Mouse (Mus musculus) liver, embryonic 11.5 days (tissue): ENCODE results near the gene Tmeff2. TPM values are rescaled to one million over a fixed set of nuclear protein-coding genes. Genes with fewer than 3 reads are reported as not detected.

ENCODE experiments used
- ATAC-seq: fragments of 200-750 bp; cut with Nextera tagmentation; replicated peaks from 2 replicates; pipeline ENCODE4 v1.8.0; 2017; ENCODE audit warnings: moderate number of reproducible peaks, mild to moderate bottlenecking, moderate TSS enrichment, moderate library complexity; ENCODE audit not compliant: low FRiP score
- DNase-seq: peaks from one replicate; pipeline ENCODE4 v3.0.0-alpha.2; 2017; ENCODE audit warnings: low spot score
- H3K27ac ChIP-seq: fragments of 300-500 bp; sonication (generic); 2 replicates; pipeline ENCODE4 v1.5.1; 2014; ENCODE audit warnings: mild to moderate bottlenecking, low read depth, low read length, control low read depth
- H3K27me3 ChIP-seq: fragments of 300-500 bp; sonication (generic); replicated peaks from 2 replicates; pipeline ENCODE4 v1.6.1; 2014; ENCODE audit warnings: low read length, mixed read lengths; ENCODE audit not compliant: control insufficient read depth, insufficient read depth
- H3K36me3 ChIP-seq: fragments of 300-500 bp; sonication (generic); 2 replicates; pipeline ENCODE4 v1.6.1; 2014; ENCODE audit warnings: mild to moderate bottlenecking, low read length, moderate library complexity, mixed read lengths; ENCODE audit not compliant: control insufficient read depth, insufficient read depth
- H3K4me1 ChIP-seq: fragments of 300-500 bp; sonication (generic); replicated peaks from 2 replicates; pipeline ENCODE4 v1.6.1; 2014; ENCODE audit warnings: low read length, mixed read lengths; ENCODE audit not compliant: control insufficient read depth, insufficient read depth
- H3K4me2 ChIP-seq: fragments of 300-500 bp; sonication (generic); 2 replicates; pipeline ENCODE4 v1.6.1; 2014; ENCODE audit warnings: mild to moderate bottlenecking, control low read depth, moderate library complexity
- H3K4me3 ChIP-seq: fragments of 300-500 bp; sonication (generic); 2 replicates; pipeline ENCODE4 v1.5.1; 2014; ENCODE audit warnings: low read depth, low read length, control low read depth
- H3K9ac ChIP-seq: fragments of 300-500 bp; sonication (generic); 2 replicates; pipeline ENCODE4 v1.6.1; 2014; ENCODE audit warnings: low read depth, low read length, control low read depth
- H3K9me3 ChIP-seq: fragments of 300-500 bp; sonication (generic); 2 replicates; pipeline ENCODE4 v1.6.1; 2016; ENCODE audit warnings: low read length, inconsistent platforms, mixed read lengths; ENCODE audit not compliant: control insufficient read depth
- WGBS: fragments of 180-500 bp; shearing (Covaris S2); extraction: QIAGEN DNeasy Blood & Tissue Kit; methylation state at CpG from one replicate; pipeline ENCODE4 v1.1.7; 2014; 5-methylcytosine and 5-hydroxymethylcytosine counted together
- polyA plus RNA-seq: library from polyadenylated mRNA; unstranded; fragments of >200 nt; fragmentation: Nextera tagmentation; extraction: Ambion mirVana; gene quantifications from 2 replicates; pipeline ENCODE4 v1.2.1, GENCODE M21; 2014

The Tmeff2 gene
- polyA plus RNA-seq, 1 experiment from 2014 or later: 1.1 TPM

GRCm38 (mm10) chr1:50928776-50929175, 28.3 kb downstream of the Tmeff2 start:
- no peak overlapping the region for H3K4me3 ChIP-seq
- no peak for ATAC-seq

GRCm38 (mm10) chr1:50935076-50935475, 34.6 kb downstream of the Tmeff2 start:
- H3K4me3 ChIP-seq: no peak overlapping the region
- DNase-seq (no peak), ATAC-seq (no peak)
- no peaks in the 10 kb centered on the region for H3K36me3 ChIP-seq
- 46% methylated on average over 2 of the region's 2 CpGs for WGBS
- H3K4me2 ChIP-seq: no peak overlapping the region
- H3K9ac ChIP-seq: no peak overlapping the region
- H3K9me3 ChIP-seq: no peaks in the 10 kb centered on the region
- no peaks in the 10 kb centered on the region for H3K4me1 ChIP-seq
- H3K27me3 ChIP-seq: no peaks in the 10 kb centered on the region
- no peak overlapping the region for H3K27ac ChIP-seq

More at GRCm38 (mm10) chr1:50928776-50929175, 28.3 kb downstream of the Tmeff2 start:
- no peak overlapping the region for H3K27ac ChIP-seq
- H3K9ac ChIP-seq: no peak overlapping the region
- 32% methylated on average over 2 of the region's 3 CpGs for WGBS
- no peaks in the 10 kb centered on the region for H3K9me3 ChIP-seq
- H3K36me3 ChIP-seq: no peaks in the 10 kb centered on the region
- DNase-seq: no peak
- H3K4me2 ChIP-seq: no peak overlapping the region
- H3K4me1 ChIP-seq: no peaks in the 10 kb centered on the region
- peaks cover 40% of the 10 kb centered on the region for H3K27me3 ChIP-seq

GRCm38 (mm10) chr1:50935484-50935883, 35.0 kb downstream of the Tmeff2 start:
- Histone ChIP-seq H3K9ac (no peak overlapping the region), H3K27ac (no peak overlapping the region), H3K36me3 (no peaks in the 10 kb centered on the region), H3K4me1 (no peaks in the 10 kb centered on the region), H3K27me3 (no peaks in the 10 kb centered on the region), H3K4me3 (no peak overlapping the region), H3K9me3 (no peaks in the 10 kb centered on the region), H3K4me2 (no peak overlapping the region)
- WGBS: 41% methylated on average over 2 of the region's 2 CpGs
- no peak for DNase-seq
- ATAC-seq: no peak

- 82% methylated on average over 7 of the region's 7 CpGs for WGBS
- Histone ChIP-seq H3K27me3 (no peaks in the 10 kb centered on the region), H3K4me3 (no peak overlapping the region), H3K27ac (no peak overlapping the region), H3K4me2 (no peak overlapping the region), H3K4me1 (no peaks in the 10 kb centered on the region), H3K9me3 (no peaks in the 10 kb centered on the region), H3K36me3 (no peaks in the 10 kb centered on the region), H3K9ac (no peak overlapping the region)
- ATAC-seq (no peak), DNase-seq (no peak)
Measured at GRCm38 (mm10) chr1:50940131-50941039, 39.9 kb downstream of the Tmeff2 start.

GRCm38 (mm10) chr1:50948575-50948974, 48.1 kb downstream of the Tmeff2 start:
- WGBS: 74% methylated on average over 1 of the region's 1 CpGs
- no peak for ATAC-seq
- Histone ChIP-seq H3K4me3 (no peak overlapping the region), H3K36me3 (no peaks in the 10 kb centered on the region), H3K4me2 (no peak overlapping the region), H3K9ac (no peak overlapping the region), H3K9me3 (no peaks in the 10 kb centered on the region), H3K27me3 (no peaks in the 10 kb centered on the region), H3K4me1 (no peaks in the 10 kb centered on the region), H3K27ac (no peak overlapping the region)
- DNase-seq: no peak

GRCm38 (mm10) chr1:50958844-50959243, 58.4 kb downstream of the Tmeff2 start:
- H3K9me3 ChIP-seq: no peaks in the 10 kb centered on the region
- no peak overlapping the region for H3K9ac ChIP-seq
- H3K27me3 ChIP-seq: no peaks in the 10 kb centered on the region
- H3K36me3 ChIP-seq: no peaks in the 10 kb centered on the region
- H3K4me2 ChIP-seq: no peak overlapping the region
- no peak overlapping the region for H3K4me3 ChIP-seq
- H3K4me1 ChIP-seq: no peaks in the 10 kb centered on the region
- no peak overlapping the region for H3K27ac ChIP-seq
- 84% methylated on average over 1 of the region's 1 CpGs for WGBS
- no peak for DNase-seq
- ATAC-seq: no peak

- H3K4me1 ChIP-seq: no peaks in the 10 kb centered on the region
- no peaks in the 10 kb centered on the region for H3K27me3 ChIP-seq
- H3K9ac ChIP-seq: no peak overlapping the region
- H3K4me3 ChIP-seq: no peak overlapping the region
- H3K9me3 ChIP-seq: no peaks in the 10 kb centered on the region
- 38% methylated on average over 5 of the region's 5 CpGs for WGBS
- DNase-seq (no peak), ATAC-seq (no peak)
- H3K27ac ChIP-seq: no peak overlapping the region
- no peak overlapping the region for H3K4me2 ChIP-seq
- H3K36me3 ChIP-seq: no peaks in the 10 kb centered on the region
Measured at GRCm38 (mm10) chr1:50961954-50962648, 61.7 kb downstream of the Tmeff2 start.

GRCm38 (mm10) chr1:50962649-50963000, 62.2 kb downstream of the Tmeff2 start:
- WGBS: 48% methylated on average over 4 of the region's 4 CpGs
- ATAC-seq: no peak

More at GRCm38 (mm10) chr1:50962649-50963000, 62.2 kb downstream of the Tmeff2 start:
- Histone ChIP-seq H3K4me2 (no peak overlapping the region), H3K4me1 (no peaks in the 10 kb centered on the region), H3K36me3 (no peaks in the 10 kb centered on the region), H3K9ac (no peak overlapping the region), H3K27ac (no peak overlapping the region), H3K4me3 (no peak overlapping the region), H3K27me3 (no peaks in the 10 kb centered on the region), H3K9me3 (no peaks in the 10 kb centered on the region)
- DNase-seq: no peak
